In the genomic region with DNA sequence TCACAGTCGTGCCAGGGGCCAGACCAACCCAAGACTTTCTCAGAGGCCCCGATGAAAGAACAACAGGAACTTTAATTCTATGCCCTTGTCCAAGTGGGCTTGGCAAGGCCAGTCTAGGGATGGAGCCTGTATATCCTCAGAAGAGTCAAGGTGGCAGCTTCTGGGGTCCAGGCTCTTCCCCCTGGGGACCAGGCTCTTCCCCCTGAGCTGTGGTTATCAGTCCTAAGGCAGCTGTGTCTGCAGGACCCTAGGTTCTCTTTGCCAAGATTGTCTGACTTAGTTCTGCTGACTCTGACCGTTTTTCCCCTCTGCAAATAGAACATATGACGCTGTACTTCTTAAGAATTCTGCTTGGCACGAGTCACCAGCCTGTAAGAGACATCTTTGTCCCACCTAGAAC, we compare ENCODE assay signal across 19 mouse cellular contexts. TPM values are rescaled to one million over a fixed set of nuclear protein-coding genes. Genes with fewer than 3 reads are reported as not detected.
A peak's percentile ranks its signal among the peaks of the same experiment; 100 is the strongest.
DNase-seq lines count a peak whose midpoint lies in the region; TF ChIP-seq lines count a peak whose summit lies in the region.
"Had no signal": no experiment of that assay in that cellular context is flagged by ENCODE, and none has a peak within 500 bp of the region (broad histone marks: within the 10 kb centered on the region; RNA-seq: fewer than 3 reads in every experiment).

No protein-coding gene starts in this region.

- peaks cover 32% of the 10 kb centered on the region for H3K36me3 ChIP-seq in liver, adult 2 months (ENCODE audit: control insufficient read depth, insufficient read depth, low read length)
- peaks cover 27% of the 10 kb centered on the region for H3K36me3 ChIP-seq in macrophage (ENCODE audit: inconsistent target)
- H3K36me3 ChIP-seq: embryonic facial prominence, embryonic 10.5 days; embryonic facial prominence, embryonic 12.5 days; forebrain, embryonic 15.5 days had no signal

- WGBS in liver, adult 2 months = 74% methylated on average over 5 of the region's 5 CpGs
- WGBS in macrophage (ENCODE audit: missing documents) = 83% methylated on average over 5 of the region's 5 CpGs

- TF ChIP-seq CTCF in liver, adult 2 months (IDR thresholded peaks at IDR 0.05; ENCODE audit: low read depth, low read length) = no peak

- H3K4me3 ChIP-seq in liver, adult 2 months (ENCODE audit: insufficient read depth, low read depth, low read length) = no peak overlapping the region
- H3K4me3 ChIP-seq in macrophage (ENCODE audit: inconsistent target) = no peak overlapping the region
- H3K4me3 ChIP-seq: embryonic facial prominence, embryonic 10.5 days; embryonic facial prominence, embryonic 12.5 days; forebrain, embryonic 13.5 days; forebrain, embryonic 15.5 days had no signal

- peak; percentile 95 for DNase-seq in heart, adult 11 months
- DNase-seq in heart, postnatal 4 days = no peak
- no peak for DNase-seq in liver, adult 2 months (ENCODE audit: extremely low read depth, low read depth, low spot score)
- no peak for DNase-seq in liver
- DNase-seq in lung, postnatal 10 days = no peak
- DNase-seq in cerebellum, adult 9-11 months = no peak
- DNase-seq: adrenal gland, adult 2 months; adrenal gland, postnatal 10 days; adrenal gland, postnatal 25 days; cerebellum, adult 11-12 months; cerebellum, adult 2 months; cerebellum, postnatal 10 days; cerebellum, postnatal 25 days; forebrain, postnatal 0 days had no signal

- H3K27me3 ChIP-seq in liver, adult 2 months (ENCODE audit: control insufficient read depth, insufficient read depth, low read length) = no peaks in the 10 kb centered on the region
- H3K27me3 ChIP-seq: embryonic facial prominence, embryonic 12.5 days; forebrain, embryonic 13.5 days; forebrain, embryonic 15.5 days had no signal

- H3K9ac ChIP-seq in liver, adult 2 months (ENCODE audit: low read depth, low read length) = no peak overlapping the region
- H3K9ac ChIP-seq: embryonic facial prominence, embryonic 12.5 days; forebrain, embryonic 13.5 days; forebrain, embryonic 15.5 days; forebrain, postnatal 0 days had no signal

- no peak for TF ChIP-seq POLR2A in liver, adult 2 months (IDR thresholded peaks at IDR 0.05; ENCODE audit: extremely low read depth, insufficient read depth, low read length)

- peaks cover 34% of the 10 kb centered on the region for H3K4me1 ChIP-seq in liver, adult 2 months (ENCODE audit: control insufficient read depth, insufficient read depth, low read length)
- H3K4me1 ChIP-seq: embryonic facial prominence, embryonic 10.5 days; embryonic facial prominence, embryonic 12.5 days; forebrain, embryonic 13.5 days; forebrain, embryonic 15.5 days had no signal

- H3K79me2 ChIP-seq in liver, adult 2 months (ENCODE audit: control insufficient read depth, insufficient read depth, low read length) = peaks cover 10% of the 10 kb centered on the region; the same call in 1 of the 2 replicates
- H3K79me2 ChIP-seq in macrophage (ENCODE audit: inconsistent target) = peaks cover 83% of the 10 kb centered on the region

- 0 out of 2 replicates have a peak overlapping the region, but pooled peaks have one; percentile 33 for H3K27ac ChIP-seq in liver, adult 2 months (replicated peaks; ENCODE audit: insufficient read depth, low read depth, low read length)
- peak overlapping the region; percentile 7; the same call in 1 of the 2 replicates for H3K27ac ChIP-seq in macrophage
- H3K27ac ChIP-seq: embryonic facial prominence, embryonic 10.5 days; embryonic facial prominence, embryonic 12.5 days; forebrain, embryonic 13.5 days; forebrain, embryonic 15.5 days had no signal

RNA-seq across cellular contexts. Expression of a gene that starts 5.3 kb away (rescaled TPM):
- total RNA-seq in heart, postnatal 4 days (2021) = 1 to 10 TPM; 3.7 to 4.6 TPM
- total RNA-seq in liver, adult 2 months (2014; rRNA removed) = 115 and 122 TPM in 2 replicates
- polyA plus RNA-seq in liver, adult 2 months (2012; rRNA removed) = 71.1 and 85.8 TPM in 2 replicates
- total RNA-seq in macrophage (2018; cell fraction: chromatin; rRNA removed) = 1,000 to 10,000 TPM; 1,375 to 3,744 (median 2,180) TPM
- total RNA-seq in macrophage (2018; cell fraction: cytosol; rRNA removed) = 100 to 1,000 TPM; 137 to 252 (median 189) TPM
- total RNA-seq in macrophage (2018; cell fraction: nucleus; rRNA removed) = 1,000 to 10,000 TPM in 7 of 26 experiments, 100 to 1,000 TPM in 19; 475 to 1,395 (median 872) TPM
- polyA plus RNA-seq in macrophage (2018) = 183 to 281 TPM (median 265 TPM) in 3 replicates

Comparison
In these comparisons a context has a peak if more than half of its experiments do, and no peak if none do; other contexts are left out.
1. RNA of a gene that starts 5.3 kb away (total RNA-seq): 115 to 122 TPM in liver, adult 2 months; 3.7 to 4.6 TPM in heart, postnatal 4 days; every median in the first group is over 10 times any median in the second.